Mouse (Mus musculus) bone marrow macrophage, adult 2 months (primary cell): ENCODE results near the gene Rad51. TPM values are rescaled to one million over a fixed set of nuclear protein-coding genes. Genes with fewer than 3 reads are reported as not detected.

ENCODE experiments used
- H3K27ac ChIP-seq: 2 replicates; pipeline ENCODE4 v1.5.1; 2012; ENCODE audit warnings: low read depth, low read length; ENCODE audit not compliant: insufficient read depth
- H3K4me1 ChIP-seq: 2 replicates; pipeline ENCODE4 v1.6.1; 2012; ENCODE audit warnings: low read length; ENCODE audit not compliant: control insufficient read depth, insufficient read depth
- H3K4me3 ChIP-seq: 2 replicates; pipeline ENCODE4 v1.5.1; 2012; ENCODE audit warnings: mild to moderate bottlenecking, low read length, moderate library complexity; ENCODE audit not compliant: insufficient read depth
- CTCF ChIP-seq: IDR thresholded peaks from 2 replicates; pipeline ENCODE4 v1.5.1; 2012; ENCODE audit warnings: low read depth, mild to moderate bottlenecking, low read length, moderate library complexity
- POLR2A ChIP-seq: IDR thresholded peaks from 2 replicates; pipeline ENCODE4 v1.6.1; 2012; ENCODE audit warnings: mild to moderate bottlenecking, low read depth, low read length, borderline replicate concordance
- polyA plus RNA-seq: library from polyadenylated mRNA; stranded (reverse); fragments of >200 nt; gene quantifications from 2 replicates; pipeline ENCODE4 v1.2.4, GENCODE M21; 2012; ENCODE audit not compliant: missing spikeins, insufficient read depth, insufficient read length

Rad51 gene
- polyA plus RNA-seq, 1 experiment = 15.2 TPM

DNA sequence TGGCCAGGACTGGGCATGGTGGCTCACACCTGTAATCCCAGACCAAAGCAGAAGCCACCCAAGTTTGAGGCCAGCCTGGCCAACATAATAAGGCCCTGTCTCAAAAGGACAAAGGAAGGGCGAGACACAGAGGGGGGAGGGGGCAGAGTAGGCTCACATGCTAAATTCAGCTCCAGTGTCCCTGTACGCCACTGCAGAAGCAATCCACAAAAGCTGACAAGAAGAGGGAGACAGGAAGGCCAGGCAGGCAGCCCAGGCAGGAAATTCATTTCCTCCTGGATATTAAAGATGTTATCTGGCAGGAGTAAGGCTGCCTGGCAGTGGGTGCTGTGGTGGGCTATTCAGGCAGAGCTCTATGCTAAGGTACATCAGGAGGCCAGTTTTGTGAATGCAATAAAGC lies 48.7 kb downstream of the Rad51 start:
- Histone ChIP-seq H3K4me3 (no peak overlapping the region), H3K4me1 (peaks cover 12% of the 10 kb centered on the region), H3K27ac (no peak overlapping the region)
- no peak for TF ChIP-seq POLR2A
- TF ChIP-seq CTCF = no peak

DNA sequence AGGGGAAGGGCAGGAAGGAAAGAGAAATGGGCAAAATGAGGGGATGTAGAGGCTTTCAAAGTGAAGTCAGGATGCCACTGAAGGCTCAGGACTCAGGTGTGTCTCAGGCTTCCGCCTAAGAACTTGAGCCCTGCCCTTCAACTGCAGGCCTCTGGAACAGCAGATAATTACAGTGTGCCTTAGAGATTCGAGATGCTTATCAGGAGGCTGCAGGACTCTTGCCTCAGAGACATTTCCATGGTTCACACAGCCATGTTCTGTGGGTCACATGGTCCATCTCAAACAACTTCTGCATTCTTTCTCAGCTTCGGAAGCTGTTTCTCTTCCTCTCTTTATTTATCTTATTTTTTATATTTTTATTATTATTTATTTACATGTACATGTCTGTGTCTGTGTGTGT lies 50.5 kb downstream of the Rad51 start:
- TF ChIP-seq POLR2A (no peak), CTCF (no peak)
- Histone ChIP-seq H3K4me1 (peaks cover 15% of the 10 kb centered on the region), H3K4me3 (no peak overlapping the region), H3K27ac (no peak overlapping the region)

DNA sequence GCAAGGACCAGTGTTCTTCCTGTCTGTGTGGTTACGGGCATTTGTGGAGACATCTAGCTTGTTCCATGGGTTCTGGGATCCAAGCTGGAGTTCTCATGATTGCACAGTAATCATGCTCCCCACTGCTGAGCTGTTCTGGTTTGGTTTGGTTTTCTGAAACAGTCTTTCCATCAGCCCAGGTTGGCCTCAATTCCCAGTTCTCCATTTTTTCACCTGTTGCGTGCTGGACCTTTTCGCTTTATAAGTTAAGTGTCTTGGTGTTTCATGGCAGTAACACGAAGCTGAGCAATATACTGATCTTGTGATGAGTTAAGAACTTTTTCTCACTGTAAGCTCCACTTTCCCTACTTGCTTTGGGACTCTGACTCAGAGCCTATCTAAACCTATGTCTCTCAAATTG lies 51.4 kb downstream of the Rad51 start:
- no peak for TF ChIP-seq CTCF
- no peak for TF ChIP-seq POLR2A
- H3K4me3 ChIP-seq = no peak overlapping the region
- no peak overlapping the region for H3K27ac ChIP-seq
- peaks cover 15% of the 10 kb centered on the region for H3K4me1 ChIP-seq

DNA sequence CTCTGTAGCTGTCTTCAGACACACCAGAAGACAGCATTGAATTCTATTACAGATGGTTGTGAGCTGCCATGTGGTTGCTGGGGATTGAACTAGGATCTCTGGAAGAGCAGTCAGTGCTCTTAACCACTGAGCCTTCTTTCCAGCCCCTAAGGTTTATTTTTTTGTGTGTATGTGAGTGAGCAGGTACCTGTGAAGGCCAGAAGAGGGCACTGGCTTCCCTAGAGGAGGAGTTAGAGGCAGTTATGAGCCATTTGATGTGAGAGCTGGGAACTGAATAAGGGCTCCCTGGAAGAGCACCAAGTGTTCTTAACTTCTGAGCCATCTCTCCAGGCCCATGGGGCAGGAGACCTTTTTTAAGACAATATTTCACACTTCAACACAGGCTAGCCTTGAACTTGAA lies 52.8 kb downstream of the Rad51 start:
- Histone ChIP-seq H3K4me3 (no peak overlapping the region), H3K4me1 (peaks cover 24% of the 10 kb centered on the region), H3K27ac (no peak overlapping the region)
- no peak for TF ChIP-seq CTCF
- no peak for TF ChIP-seq POLR2A

DNA sequence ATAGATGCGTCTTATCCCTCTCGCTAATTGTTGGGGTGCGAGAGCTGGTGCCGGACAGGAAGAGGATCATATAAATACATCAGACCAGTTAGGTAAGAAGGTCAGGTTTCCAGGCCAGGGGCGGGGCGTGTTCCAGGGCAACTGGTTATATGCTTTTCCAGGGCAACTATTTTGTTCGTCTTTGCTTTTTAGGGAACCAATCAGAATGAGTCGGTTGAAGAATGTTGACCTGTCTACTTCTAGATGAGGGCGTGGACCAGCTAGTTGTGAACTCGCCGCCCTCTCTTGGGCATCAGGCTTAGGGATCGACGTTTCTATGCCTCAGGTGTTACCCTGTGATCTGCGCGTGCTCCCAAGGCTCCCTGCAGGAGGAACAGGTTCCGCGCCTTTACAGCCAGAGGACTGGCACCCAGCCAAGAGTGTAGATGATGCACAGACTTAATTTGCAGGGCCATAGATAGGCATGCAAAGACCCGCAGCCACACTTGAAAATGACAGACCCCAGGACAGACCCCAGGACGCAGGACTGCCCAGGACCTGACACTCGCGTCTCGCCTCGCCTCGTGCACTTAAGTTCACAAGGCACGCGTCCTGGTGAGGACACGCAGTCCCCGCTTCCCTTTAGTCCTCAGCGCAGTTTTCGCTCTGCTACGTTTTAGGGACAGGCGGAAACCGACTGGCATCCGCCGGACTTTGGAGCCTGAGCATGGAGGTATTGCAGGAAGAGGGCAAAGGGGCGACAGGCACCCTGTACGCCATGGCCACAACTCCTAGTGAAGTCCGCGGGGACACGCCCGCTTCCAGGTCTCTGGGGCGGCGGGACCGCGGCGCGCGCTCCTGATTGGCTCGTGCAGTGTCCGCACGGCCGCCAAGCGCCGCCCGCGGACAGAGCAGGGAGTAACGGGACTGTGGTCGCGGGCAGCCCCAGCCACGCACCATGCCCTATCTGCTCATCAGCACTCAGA lies 54.6 kb downstream of the Rad51 start, which contains the start of gene Gchfr:
TSS of gene Gchfr (plus strand) at position 873 of the 965 bp plus-strand sequence.
- Histone ChIP-seq H3K4me3 (peak within 1 kb of the TSS; percentile 61), H3K27ac (no peak within 1 kb of the TSS), H3K4me1 (peaks cover 26% of the 10 kb centered on the region)
- TF ChIP-seq POLR2A = no peak
- no peak for TF ChIP-seq CTCF

GRCm38 (mm10) chr2:119167866-119168256 lies 55.3 kb downstream of the Rad51 start:
- Histone ChIP-seq H3K4me1 (peaks cover 29% of the 10 kb centered on the region), H3K27ac (no peak overlapping the region), H3K4me3 (peak overlapping the region; percentile 61)
- no peak for TF ChIP-seq CTCF

DNA sequence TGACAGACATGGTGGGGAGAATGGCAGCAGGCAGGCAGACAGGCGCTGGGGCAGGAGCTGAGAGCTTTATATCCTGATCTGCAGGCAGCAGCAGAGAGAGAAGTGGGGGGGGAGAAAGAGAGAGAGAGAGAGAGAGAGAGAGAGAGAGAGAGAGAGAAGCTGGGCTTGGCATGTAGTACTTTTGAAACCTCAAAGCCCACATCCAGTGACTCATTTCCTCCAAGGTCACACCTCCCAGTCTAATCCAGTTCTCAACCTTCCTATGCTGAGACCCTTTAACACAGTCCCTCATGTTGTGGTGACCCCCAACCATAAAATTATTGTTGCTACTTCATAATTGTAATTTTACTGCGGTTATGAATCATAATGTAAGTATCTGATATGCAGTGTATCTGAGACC lies 57.7 kb downstream of the Rad51 start:
- Histone ChIP-seq H3K4me1 (peaks cover 28% of the 10 kb centered on the region), H3K4me3 (no peak overlapping the region)
- TF ChIP-seq POLR2A (no peak), CTCF (no peak)

DNA sequence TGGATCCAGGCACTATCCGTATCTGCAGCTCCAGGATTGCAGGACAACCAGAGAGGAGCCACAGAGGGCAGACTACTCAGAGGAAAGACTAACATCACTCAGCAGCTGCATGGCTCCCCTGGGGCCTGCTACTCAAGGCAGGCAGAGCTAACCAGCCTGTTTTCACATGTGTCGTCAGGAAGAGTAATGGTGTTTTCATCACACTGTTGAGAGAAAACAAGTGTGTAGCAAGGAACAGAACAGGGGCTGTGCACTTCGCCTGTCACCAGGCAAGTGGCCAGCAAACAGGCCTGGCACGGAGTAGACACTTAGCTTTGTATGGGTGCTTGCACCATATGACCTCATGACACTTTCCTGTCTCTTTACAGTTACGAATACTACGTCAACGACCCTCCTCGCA lies 59.0 kb downstream of the Rad51 start:
- Histone ChIP-seq H3K27ac (no peak overlapping the region), H3K4me3 (no peak overlapping the region), H3K4me1 (peaks cover 27% of the 10 kb centered on the region)
- no peak for TF ChIP-seq POLR2A
- no peak for TF ChIP-seq CTCF

More for the DNA sequence above, 57.7 kb downstream of the Rad51 start:
- H3K27ac ChIP-seq = no peak overlapping the region

DNA sequence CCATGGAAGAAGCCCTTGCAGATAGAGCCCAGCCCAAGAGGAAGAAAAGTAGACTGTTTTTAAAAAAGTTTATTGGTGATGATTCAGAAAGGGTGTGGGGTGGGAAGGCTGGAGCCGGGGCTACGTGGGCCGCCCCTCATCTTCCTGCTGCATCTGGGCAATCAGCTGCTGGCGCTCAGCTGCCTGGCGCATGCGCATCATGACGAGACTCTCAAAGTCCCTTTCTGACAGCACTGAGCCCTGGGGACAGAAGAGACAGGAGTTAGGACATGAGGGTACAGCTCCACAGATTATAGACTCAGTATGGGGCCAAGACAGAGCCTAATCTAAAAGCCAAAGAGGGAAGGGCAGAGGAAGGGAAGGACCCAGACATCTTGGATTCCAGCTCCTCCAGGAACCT lies 59.9 kb downstream of the Rad51 start:
- H3K4me3 ChIP-seq = no peak overlapping the region
- no peak overlapping the region for H3K27ac ChIP-seq
- TF ChIP-seq POLR2A (no peak), CTCF (no peak)
- H3K4me1 ChIP-seq = peaks cover 21% of the 10 kb centered on the region

DNA sequence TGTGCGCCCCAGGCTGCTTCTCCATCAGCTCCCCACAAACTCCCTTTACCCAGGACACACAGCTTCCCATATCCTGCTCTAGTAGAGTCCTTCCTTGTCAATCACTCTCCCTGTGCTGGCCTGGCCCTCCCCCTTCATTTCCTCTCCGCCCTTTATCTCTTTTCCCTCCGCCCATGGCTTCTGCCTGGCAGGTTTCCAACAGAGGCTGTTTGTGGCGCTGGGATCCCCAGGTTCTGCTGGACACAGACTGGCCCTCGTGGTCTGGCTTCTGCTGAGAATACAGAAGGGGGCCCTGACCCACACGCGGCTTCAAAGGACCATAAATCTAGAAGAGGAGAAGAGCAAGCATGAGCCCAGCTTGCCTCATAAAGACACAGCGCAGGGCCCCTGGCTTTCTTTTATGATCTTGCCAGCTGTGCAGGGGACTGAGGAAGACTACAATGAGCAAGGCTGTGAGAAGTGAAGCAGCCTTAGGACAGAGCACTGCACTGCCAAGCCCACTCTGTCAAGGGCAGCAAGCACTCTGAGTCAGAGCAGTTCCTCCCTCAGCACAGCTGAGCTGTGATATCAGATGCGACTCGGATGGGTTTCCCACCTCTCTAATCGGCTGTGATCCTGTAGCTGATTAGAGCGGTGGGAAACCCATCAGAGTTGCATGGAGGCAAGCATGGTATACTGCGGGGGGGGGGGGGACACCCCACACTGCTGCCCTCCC lies 60.4 kb downstream of the Rad51 start:
- Histone ChIP-seq H3K27ac (no peak overlapping the region), H3K4me3 (no peak overlapping the region), H3K4me1 (peaks cover 21% of the 10 kb centered on the region)
- TF ChIP-seq POLR2A (no peak), CTCF (no peak)
